Mouse (Mus musculus) layer of hippocampus, adult 6 months (tissue): ENCODE results near the gene Olfr1298. TPM values are rescaled to one million over a fixed set of nuclear protein-coding genes. Genes with fewer than 3 reads are reported as not detected.

Experiments
- long read RNA-seq, 2 experiments: library from polyadenylated mRNA; unstranded; transcript quantifications; one replicate each; pipeline ENCODE4 v2.0.0; 2019 to 2020
- polyA plus RNA-seq: library from polyadenylated mRNA; unstranded; fragments of <200 nt; fragmentation: Nextera tagmentation; gene quantifications from 2 replicates; pipeline ENCODE4 v1.2.3, GENCODE M21; 2021

Olfr1298 gene
- polyA plus RNA-seq = not detected in 2 replicates
- long read RNA-seq, experiment 1 = 0 reads
- long read RNA-seq, experiment 2 = 0 reads

GRCm38 (mm10) chr2:111649101-111649500 lies at the start of gene Olfr1298:
Gene Olfr1298 (minus strand): TSS chr2:111649201.

GRCm38 (mm10) chr2:111661119-111661518 lies 12.1 kb upstream of the Olfr1298 start, which contains the start of gene Olfr1299:
Gene Olfr1299 (plus strand): TSS chr2:111661419.

GRCm38 (mm10) chr2:111626397-111626796 lies 22.6 kb downstream of the Olfr1298 start, which contains the start of gene Olfr1297:
Gene Olfr1297 (minus strand): TSS chr2:111626497.

Other genes with a start within 250 kb of the Olfr1298 start
- gene Olfr1286, start 226.1 kb downstream of the Olfr1298 start, polyA plus RNA-seq = not detected in 2 replicates
- gene Olfr1287, start 200.1 kb downstream of the Olfr1298 start, polyA plus RNA-seq = not detected in 2 replicates
- not detected in 2 replicates for gene Olfr1288, start 175.1 kb downstream of the Olfr1298 start, polyA plus RNA-seq
- gene Olfr1289, start 168.4 kb downstream of the Olfr1298 start, polyA plus RNA-seq = not detected in 2 replicates
- not detected in 2 replicates for gene Olfr1290, start 155.4 kb downstream of the Olfr1298 start, polyA plus RNA-seq
- not detected in 2 replicates for gene Olfr1291-ps1, start 152.0 kb downstream of the Olfr1298 start, polyA plus RNA-seq
- gene Olfr1293-ps, start 124.0 kb downstream of the Olfr1298 start, polyA plus RNA-seq = not detected in 2 replicates
- not detected in 2 replicates for gene Olfr1294, start 108.9 kb downstream of the Olfr1298 start, polyA plus RNA-seq
- not detected in 2 replicates for gene Olfr1295, start 79.5 kb downstream of the Olfr1298 start, polyA plus RNA-seq
- gene Olfr1297, start 22.7 kb downstream of the Olfr1298 start, polyA plus RNA-seq = not detected in 2 replicates
- not detected in 2 replicates for gene Olfr1299, start 12.2 kb upstream of the Olfr1298 start, polyA plus RNA-seq
- gene Olfr1301, start 101.8 kb upstream of the Olfr1298 start, polyA plus RNA-seq = not detected in 2 replicates
- not detected in 2 replicates for gene Olfr1302, start 128.2 kb upstream of the Olfr1298 start, polyA plus RNA-seq
- not detected in 2 replicates for gene Olfr1303, start 171.1 kb upstream of the Olfr1298 start, polyA plus RNA-seq
- not detected in 2 replicates for gene Olfr1305, start 227.9 kb upstream of the Olfr1298 start, polyA plus RNA-seq